In the genomic region with DNA sequence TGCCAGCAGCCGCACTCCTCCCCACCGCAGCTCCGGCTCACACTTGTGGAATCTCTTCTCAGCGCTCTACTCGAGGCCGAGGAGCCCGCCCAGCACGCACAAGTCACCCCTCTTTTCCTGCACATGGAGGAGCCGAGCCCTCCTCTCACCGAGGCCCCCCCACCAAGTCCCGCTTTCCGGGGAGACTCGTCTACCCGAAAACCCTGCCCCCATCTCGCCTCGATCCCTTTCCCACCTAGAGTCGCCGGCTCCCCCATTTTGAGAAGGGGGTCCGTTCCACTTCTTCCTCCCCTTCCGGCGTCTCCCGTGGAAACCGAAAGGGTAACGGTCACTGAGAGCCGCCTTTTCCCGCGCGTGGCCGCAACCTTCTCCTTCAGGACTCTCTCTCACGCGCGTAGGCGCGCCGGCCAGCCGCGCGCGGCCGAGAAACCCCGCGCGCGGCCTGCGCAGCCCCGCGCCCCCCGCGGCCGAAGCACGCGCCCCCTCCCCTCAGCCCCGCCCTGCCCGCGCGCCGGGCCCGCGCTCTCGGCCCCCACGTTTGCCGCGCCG, we compare ENCODE assay signal across 9 mouse cellular contexts. TPM values are rescaled to one million over a fixed set of nuclear protein-coding genes. Genes with fewer than 3 reads are reported as not detected.
DNase-seq lines count a peak whose midpoint lies in the region; ATAC-seq and TF ChIP-seq lines count a peak whose summit lies in the region.
"Had no signal": no experiment of that assay in that cellular context is flagged by ENCODE, and none has a peak within 500 bp of the region (broad histone marks: within the 10 kb centered on the region; RNA-seq: fewer than 3 reads in every experiment).

No protein-coding gene starts in this region.

- no peak for TF ChIP-seq CTCF in hindbrain, postnatal 0 days (IDR thresholded peaks at IDR 0.05; ENCODE audit: low read depth)
- TF ChIP-seq CTCF in lung, embryonic 14.5 days (IDR thresholded peaks at IDR 0.05; ENCODE audit: low read depth), result no peak

- H3K27me3 ChIP-seq in embryonic facial prominence, embryonic 15.5 days, result no peaks in the 10 kb centered on the region
- H3K27me3 ChIP-seq in hindbrain, postnatal 0 days (ENCODE audit: insufficient read depth, low read length), result no peaks in the 10 kb centered on the region
- H3K27me3 ChIP-seq in lung, embryonic 14.5 days (ENCODE audit: insufficient read depth, low read length), result no peaks in the 10 kb centered on the region

- peak overlapping the region; percentile 90 for H3K27ac ChIP-seq in embryonic facial prominence, embryonic 15.5 days (replicated peaks)
- peak overlapping the region; percentile 86 for H3K27ac ChIP-seq in hindbrain, postnatal 0 days
- peak overlapping the region; percentile 92 for H3K27ac ChIP-seq in lung, embryonic 14.5 days (ENCODE audit: low read depth)

- peak; percentile 62 for ATAC-seq in embryonic facial prominence, embryonic 15.5 days (ENCODE audit: insufficient number of reproducible peaks, low FRiP score, low TSS enrichment, low read depth)
- ATAC-seq in hindbrain, postnatal 0 days, result peak; percentile 24; the same call in 1 of the 2 replicates
- peak; percentile 22; the same call in 1 of the 2 replicates for ATAC-seq in lung, embryonic 14.5 days (ENCODE audit: insufficient read depth)

- DNase-seq in lung, adult 18-20 months, result peak; percentile 10 to 21
- DNase-seq in lung, postnatal 25 days (ENCODE audit: low spot score), result no peak
- DNase-seq in adrenal gland, adult 2 months, result peak; percentile 40
- peak; percentile 70 for DNase-seq in hindbrain, postnatal 0 days (ENCODE audit: low spot score)
- DNase-seq in lung, embryonic 14.5 days, result peak; percentile 61
- peak; percentile 10 for DNase-seq in right cerebral cortex, postnatal 25 days
- DNase-seq in layer of hippocampus, adult 9-11 months, result no peak

- peak overlapping the region; percentile 59 for H3K4me3 ChIP-seq in embryonic facial prominence, embryonic 15.5 days (replicated peaks)
- H3K4me3 ChIP-seq in hindbrain, postnatal 0 days (ENCODE audit: low read length), result peak overlapping the region; percentile 56
- peak overlapping the region; percentile 58 for H3K4me3 ChIP-seq in lung, embryonic 14.5 days (ENCODE audit: low read depth, low read length)

- no peaks in the 10 kb centered on the region for H3K9me3 ChIP-seq in embryonic facial prominence, embryonic 15.5 days (replicated peaks)
- H3K9me3 ChIP-seq in hindbrain, postnatal 0 days (ENCODE audit: low read length), result no peaks in the 10 kb centered on the region
- no peaks in the 10 kb centered on the region for H3K9me3 ChIP-seq in lung, embryonic 14.5 days (ENCODE audit: low read depth, low read length)

- no peaks in the 10 kb centered on the region for H3K4me1 ChIP-seq in embryonic facial prominence, embryonic 15.5 days
- H3K4me1 ChIP-seq in hindbrain, postnatal 0 days (ENCODE audit: insufficient read depth, low read length), result no peaks in the 10 kb centered on the region
- no peaks in the 10 kb centered on the region; the same call in 1 of the 2 replicates for H3K4me1 ChIP-seq in lung, embryonic 14.5 days (ENCODE audit: insufficient read depth)

- 16% methylated on average over 52 of the region's 64 CpGs for WGBS in embryonic facial prominence, embryonic 15.5 days
- 21% methylated on average over 60 of the region's 64 CpGs for WGBS in hindbrain, postnatal 0 days
- WGBS in lung, embryonic 14.5 days, result 6% methylated on average over 60 of the region's 64 CpGs

- H3K36me3 ChIP-seq in embryonic facial prominence, embryonic 15.5 days, result peaks cover 9% of the 10 kb centered on the region; the same call in 1 of the 2 replicates
- H3K36me3 ChIP-seq in hindbrain, postnatal 0 days (ENCODE audit: insufficient read depth, low read length), result no peaks in the 10 kb centered on the region
- peaks cover 25% of the 10 kb centered on the region for H3K36me3 ChIP-seq in lung, embryonic 14.5 days (ENCODE audit: insufficient read depth)

- peak overlapping the region; percentile 45 for H3K9ac ChIP-seq in embryonic facial prominence, embryonic 15.5 days
- peak overlapping the region; percentile 55 for H3K9ac ChIP-seq in hindbrain, postnatal 0 days (replicated peaks; ENCODE audit: low read length)
- peak overlapping the region; percentile 71 for H3K9ac ChIP-seq in lung, embryonic 14.5 days

- H3K4me2 ChIP-seq in embryonic facial prominence, embryonic 15.5 days (replicated peaks), result peak overlapping the region; percentile 44
- peak overlapping the region; percentile 54 for H3K4me2 ChIP-seq in hindbrain, postnatal 0 days (ENCODE audit: low read depth, low read length)
- peak overlapping the region; percentile 61 for H3K4me2 ChIP-seq in lung, embryonic 14.5 days

RNA-seq across cellular contexts. Expression of a gene that starts 0.6 kb away (rescaled TPM):
- total RNA-seq in adrenal gland, adult 2 months (2021), result 10 to 100 TPM in 1 of 2 experiments, 1 to 10 TPM in 1; 9.1 to 11.2 TPM
- polyA plus RNA-seq in adrenal gland, adult 2 months (2012; rRNA removed), result 4.9 and 5.5 TPM in 2 replicates
- 45.5 and 51.5 TPM in 2 replicates for polyA plus RNA-seq in embryonic facial prominence, embryonic 15.5 days (2015; fragmentation: Nextera tagmentation; extraction: Ambion mirVana)
- 32.3 and 43.9 TPM in 2 replicates for total RNA-seq in hindbrain, postnatal 0 days (2014; rRNA removed)
- 34.1 and 35.2 TPM in 2 replicates for polyA plus RNA-seq in hindbrain, postnatal 0 days (2015; fragmentation: Nextera tagmentation; extraction: Ambion mirVana)
- 71.6 and 74.3 TPM in 2 replicates for polyA plus RNA-seq in lung, embryonic 14.5 days (2014; fragmentation: Nextera tagmentation; extraction: Ambion mirVana)

RNA-seq across cellular contexts. Expression of a gene that starts 16.3 kb away (rescaled TPM):
- 1 to 10 TPM; 2.4 to 3.2 TPM for total RNA-seq in adrenal gland, adult 2 months (2021)
- polyA plus RNA-seq in adrenal gland, adult 2 months (2012; rRNA removed), result 2.1 and 2.5 TPM in 2 replicates
- 0.71 and 0.91 TPM in 2 replicates for polyA plus RNA-seq in embryonic facial prominence, embryonic 15.5 days (2015; fragmentation: Nextera tagmentation; extraction: Ambion mirVana)
- 0.11 and 0.99 TPM in 2 replicates for total RNA-seq in hindbrain, postnatal 0 days (2014; rRNA removed)
- polyA plus RNA-seq in hindbrain, postnatal 0 days (2015; fragmentation: Nextera tagmentation; extraction: Ambion mirVana), result 0.11 and 0.16 TPM in 2 replicates
- polyA plus RNA-seq in lung, embryonic 14.5 days (2014; fragmentation: Nextera tagmentation; extraction: Ambion mirVana), result 0.43 and 0.60 TPM in 2 replicates

RNA-seq across cellular contexts. Expression of a gene that starts 55.7 kb away (rescaled TPM):
- total RNA-seq in adrenal gland, adult 2 months (2021), result not detected
- polyA plus RNA-seq in adrenal gland, adult 2 months (2012; rRNA removed), result not detected in 2 replicates
- not detected in 2 replicates for polyA plus RNA-seq in embryonic facial prominence, embryonic 15.5 days (2015; fragmentation: Nextera tagmentation; extraction: Ambion mirVana)
- total RNA-seq in hindbrain, postnatal 0 days (2014; rRNA removed), result 1.9 TPM in 1 of 2 replicates, not detected in the other
- polyA plus RNA-seq in hindbrain, postnatal 0 days (2015; fragmentation: Nextera tagmentation; extraction: Ambion mirVana), result 0.38 and 1.2 TPM in 2 replicates
- polyA plus RNA-seq in lung, embryonic 14.5 days (2014; fragmentation: Nextera tagmentation; extraction: Ambion mirVana), result not detected in 2 replicates
- total RNA-seq: heart, postnatal 14 days had no signal

RNA-seq across cellular contexts. Expression of a gene that starts 58.7 kb away (rescaled TPM):
- total RNA-seq in adrenal gland, adult 2 months (2021), result 10 to 100 TPM; 52.4 to 57.7 TPM
- 213 and 220 TPM in 2 replicates for polyA plus RNA-seq in adrenal gland, adult 2 months (2012; rRNA removed)
- 28.1 and 30.7 TPM in 2 replicates for polyA plus RNA-seq in embryonic facial prominence, embryonic 15.5 days (2015; fragmentation: Nextera tagmentation; extraction: Ambion mirVana)
- total RNA-seq in hindbrain, postnatal 0 days (2014; rRNA removed), result 377 and 393 TPM in 2 replicates
- polyA plus RNA-seq in hindbrain, postnatal 0 days (2015; fragmentation: Nextera tagmentation; extraction: Ambion mirVana), result 53.9 and 55.1 TPM in 2 replicates
- polyA plus RNA-seq in lung, embryonic 14.5 days (2014; fragmentation: Nextera tagmentation; extraction: Ambion mirVana), result 20.8 and 21.8 TPM in 2 replicates

Comparison
In these comparisons a context has a peak if more than half of its experiments do, and no peak if none do; other contexts are left out.
1. DNase-seq: peak in lung, adult 18-20 months (2 of 2), adrenal gland, adult 2 months (single experiment), hindbrain, postnatal 0 days (single experiment), lung, embryonic 14.5 days (single experiment) and right cerebral cortex, postnatal 25 days (single experiment); none in lung, postnatal 25 days (single experiment) and layer of hippocampus, adult 9-11 months (single experiment).
2. Peak in every context shown above with its lines, with median percentiles within 50 percentile points of each other: ATAC-seq, H3K27ac ChIP-seq, H3K4me2 ChIP-seq, H3K4me3 ChIP-seq and H3K9ac ChIP-seq.